Mouse (Mus musculus) megakaryocyte, embryonic 14.5 days (primary cell): ENCODE data around the gene Gm6034.

Source experiments
- FLI1 ChIP-seq: IDR thresholded peaks from 2 replicates; pipeline ENCODE4 v1.6.1; 2012; ENCODE audit warnings: low read length, inconsistent platforms, mixed read lengths
- GATA1 ChIP-seq: IDR thresholded peaks from 3 replicates; pipeline ENCODE4 v1.6.1; 2012; ENCODE audit warnings: mixed read lengths, low read length, inconsistent platforms, borderline replicate concordance

- TF ChIP-seq GATA1, result no peak
- TF ChIP-seq FLI1, result no peak
Measured at GRCm38 (mm10) chr17:36023710-36024654, 18.8 kb upstream of the Gm6034 start.
